ENCODE assay signal across 9 mouse cellular contexts in the genomic region with DNA sequence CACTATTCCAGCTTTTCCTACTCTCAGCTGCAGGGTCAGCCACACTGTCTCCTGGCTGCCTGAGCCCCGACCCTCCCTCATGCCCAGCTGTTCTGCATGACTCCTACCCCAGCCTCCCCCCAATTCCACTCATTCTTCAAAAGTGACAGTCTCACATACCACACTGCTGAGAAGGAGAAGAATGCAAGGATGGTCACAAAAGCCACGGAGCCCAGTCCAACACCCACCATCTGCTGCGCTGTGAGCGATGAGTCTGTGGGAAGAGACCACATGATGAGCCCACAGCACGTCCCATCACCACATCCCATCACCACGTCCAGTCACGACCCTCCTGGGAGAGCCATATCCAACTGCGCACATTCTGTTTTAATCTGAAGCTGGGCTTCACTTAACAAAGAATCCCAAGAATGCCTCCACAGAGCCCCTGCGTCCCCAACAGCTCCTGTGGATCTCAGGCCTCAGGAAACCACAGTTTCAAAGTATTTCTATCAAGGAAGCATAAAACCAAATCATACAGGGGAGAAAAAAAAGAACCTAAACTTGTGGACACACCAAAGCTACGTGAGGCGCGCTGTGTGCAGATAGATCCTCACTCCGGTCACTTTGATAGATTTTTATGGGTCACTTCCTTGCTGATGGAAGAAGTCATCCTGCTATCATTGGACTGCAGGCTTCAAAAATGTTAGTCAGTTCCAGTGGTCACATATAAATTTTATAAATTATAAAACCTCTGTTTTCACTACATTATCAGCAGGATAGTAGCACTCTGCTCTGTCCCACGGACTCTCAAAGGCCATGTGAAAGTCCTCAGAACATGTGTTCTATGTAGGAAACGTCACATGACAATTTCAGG.
A peak's percentile ranks its signal among the peaks of the same experiment; 100 is the strongest.
DNase-seq lines count a peak whose midpoint lies in the region; ATAC-seq lines count a peak whose summit lies in the region.
"Had no signal": no experiment of that assay in that cellular context is flagged by ENCODE, and none has a peak within 500 bp of the region (broad histone marks: within the 10 kb centered on the region; RNA-seq: fewer than 3 reads in every experiment).

No protein-coding gene starts in this region.

- H3K9ac ChIP-seq in kidney, embryonic 14.5 days (ENCODE audit: low read depth, low read length) = no peak overlapping the region

- H3K9me3 ChIP-seq in kidney, embryonic 14.5 days (ENCODE audit: control insufficient read depth, low read length) = no peaks in the 10 kb centered on the region
- H3K9me3 ChIP-seq: megakaryocyte, embryonic 14.5 days had no signal

- no peaks in the 10 kb centered on the region for H3K4me1 ChIP-seq in kidney, embryonic 14.5 days (ENCODE audit: control insufficient read depth, insufficient read depth, low read length)

- peak; percentile 81 for ATAC-seq in kidney, embryonic 14.5 days (ENCODE audit: low FRiP score, low TSS enrichment)

- H3K36me3 ChIP-seq in kidney, embryonic 14.5 days (ENCODE audit: control insufficient read depth, insufficient read depth, low read length) = no peaks in the 10 kb centered on the region

- no peaks in the 10 kb centered on the region for H3K27me3 ChIP-seq in kidney, embryonic 14.5 days (ENCODE audit: control insufficient read depth, insufficient read depth, low read length)
- H3K27me3 ChIP-seq: megakaryocyte, embryonic 14.5 days had no signal

- DNase-seq in kidney, adult 18-20 months = no peak
- DNase-seq in 416B (ENCODE audit: low read depth) (peak; percentile 33), NIH3T3 (ENCODE audit: low read depth) (peak; percentile 57)
- peak; percentile 17 for DNase-seq in forelimb bud, embryonic 11.5 days (ENCODE audit: low read depth, low spot score)
- DNase-seq in urinary bladder, postnatal 25 days (ENCODE audit: low spot score) = no peak
- no peak for DNase-seq in adrenal gland, postnatal 14 days
- DNase-seq: cerebellum, postnatal 10 days had no signal

- 0 out of 2 replicates have a peak overlapping the region, but pooled peaks have one; percentile 37 for H3K27ac ChIP-seq in kidney, embryonic 14.5 days (ENCODE audit: low read depth, low read length)

- WGBS in kidney, embryonic 14.5 days = 73% methylated on average over 15 of the region's 15 CpGs

- H3K4me2 ChIP-seq in kidney, embryonic 14.5 days (replicated peaks; ENCODE audit: low read depth, low read length) = no peak overlapping the region

- no peak overlapping the region for H3K4me3 ChIP-seq in kidney, embryonic 14.5 days (ENCODE audit: low read length)
- H3K4me3 ChIP-seq: megakaryocyte, embryonic 14.5 days had no signal

Comparison
In these comparisons a context has a peak if more than half of its experiments do, and no peak if none do; other contexts are left out.
1. DNase-seq: peak in 416B (single experiment), NIH3T3 (single experiment) and forelimb bud, embryonic 11.5 days (single experiment); none in kidney, adult 18-20 months (single experiment), urinary bladder, postnatal 25 days (single experiment) and adrenal gland, postnatal 14 days (single experiment).